Comparison of ENCODE assay signal across 10 mouse cellular contexts in the genomic region with DNA sequence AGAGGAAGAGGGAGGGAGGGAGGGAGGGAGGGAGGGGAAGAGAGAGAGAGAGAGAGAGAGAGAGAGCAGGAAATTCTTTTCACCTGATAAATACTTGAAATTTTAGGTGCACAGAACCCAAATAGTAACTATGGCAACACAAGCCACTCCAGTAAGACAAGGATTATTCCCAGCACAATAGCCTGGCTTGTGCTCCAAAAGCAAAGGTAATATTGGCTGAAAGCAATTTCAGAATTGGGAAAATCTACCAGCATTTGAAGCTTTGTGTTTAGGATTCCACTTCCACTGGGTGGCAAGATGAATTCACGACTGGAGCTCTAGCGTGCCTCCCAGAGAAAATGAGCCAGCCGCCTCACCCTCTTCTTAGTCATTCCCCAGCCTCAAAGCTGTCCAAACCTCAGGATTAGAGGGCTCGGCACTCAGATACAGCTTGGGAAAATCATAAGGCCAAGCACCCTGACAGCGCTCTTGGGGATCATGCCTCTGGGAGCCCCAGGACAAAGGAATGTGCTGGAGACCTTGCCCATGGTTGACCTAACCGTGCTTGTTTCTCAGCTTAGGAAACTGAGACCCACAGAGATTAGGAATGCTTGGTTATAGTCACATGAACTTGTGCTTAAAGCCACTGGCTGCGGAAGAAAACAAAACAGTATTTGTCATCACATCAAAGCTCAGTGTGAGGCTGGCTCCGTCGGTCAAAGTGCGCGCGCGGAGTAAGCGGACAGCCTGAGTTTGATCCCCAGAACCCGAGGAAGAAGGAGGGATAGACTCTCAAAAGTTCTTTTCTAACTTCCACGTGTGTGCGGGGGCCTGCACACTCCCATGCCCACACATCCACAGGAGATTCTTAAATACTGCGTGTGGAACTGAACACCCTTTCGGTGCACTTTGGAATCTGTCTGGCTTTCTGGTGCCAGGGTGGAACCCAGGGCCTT. TPM values are rescaled to one million over a fixed set of nuclear protein-coding genes. Genes with fewer than 3 reads are reported as not detected.
DNase-seq lines count a peak whose midpoint lies in the region; ATAC-seq and TF ChIP-seq lines count a peak whose summit lies in the region.
"Had no signal": no experiment of that assay in that cellular context is flagged by ENCODE, and none has a peak within 500 bp of the region (broad histone marks: within the 10 kb centered on the region; RNA-seq: fewer than 3 reads in every experiment).

No protein-coding gene starts in this region.

- no peak for ATAC-seq in hindbrain, embryonic 12.5 days (ENCODE audit: low FRiP score)
- no peak for ATAC-seq in midbrain, postnatal 0 days (ENCODE audit: low FRiP score)
- ATAC-seq in activated CD4-positive, CD25-positive, alpha-beta regulatory T cell, adult 4 months: no peak

- WGBS in hindbrain, embryonic 12.5 days: 36% methylated on average over 19 of the region's 19 CpGs
- WGBS in midbrain, postnatal 0 days: 24% methylated on average over 19 of the region's 19 CpGs

- no peaks in the 10 kb centered on the region for H3K36me3 ChIP-seq in hindbrain, embryonic 12.5 days
- H3K36me3 ChIP-seq in midbrain, postnatal 0 days (ENCODE audit: insufficient read depth, low read length): no peaks in the 10 kb centered on the region

- H3K4me2 ChIP-seq in hindbrain, embryonic 12.5 days (replicated peaks): peak overlapping the region; percentile 37
- peak overlapping the region; percentile 4; the same call in 1 of the 2 replicates for H3K4me2 ChIP-seq in midbrain, postnatal 0 days (ENCODE audit: low read depth, low read length, poor library complexity, severe bottlenecking)

- DNase-seq in left cerebral cortex, postnatal 14 days (ENCODE audit: low spot score in 2 of 2): peak; percentile 28 to 39
- DNase-seq in left cerebral cortex, adult 2 months (ENCODE audit: extremely low spot score in 1 of 2, low spot score in 2 of 2): no peak
- DNase-seq in embryo, embryonic 10.5 days (ENCODE audit: low spot score): peak; percentile 43
- peak; percentile 45 for DNase-seq in midbrain, postnatal 0 days (ENCODE audit: low spot score)
- no peak for DNase-seq in thymus, postnatal 36 days
- no peak for DNase-seq in kidney, adult 9 months

- no peak overlapping the region for H3K9ac ChIP-seq in hindbrain, embryonic 12.5 days
- H3K9ac ChIP-seq in midbrain, postnatal 0 days (replicated peaks; ENCODE audit: low read length, poor library complexity, severe bottlenecking): 0 out of 2 replicates have a peak overlapping the region, but pooled peaks have one; percentile 0

- H3K4me3 ChIP-seq in left cerebral cortex, adult 2 months: no peak overlapping the region
- no peak overlapping the region for H3K4me3 ChIP-seq in hindbrain, embryonic 12.5 days
- H3K4me3 ChIP-seq in midbrain, postnatal 0 days (ENCODE audit: low read depth, low read length): no peak overlapping the region

- TF ChIP-seq CTCF in left cerebral cortex, adult 2 months (IDR thresholded peaks at IDR 0.05): no peak; the same call in 1 of the 2 replicates
- 0 out of 2 replicates have a peak, but pooled peaks have one; percentile 19 for TF ChIP-seq CTCF in midbrain, postnatal 0 days (IDR thresholded peaks at IDR 0.05)

- intact Hi-C loops in left cerebral cortex, postnatal 14 days (cut with DNase I): no loop called here
- intact Hi-C loops in left cerebral cortex, adult 2 months (cut with DNase I): no loop called here

- H3K4me1 ChIP-seq in hindbrain, embryonic 12.5 days: peaks cover 57% of the 10 kb centered on the region
- H3K4me1 ChIP-seq in midbrain, postnatal 0 days (ENCODE audit: insufficient read depth, low read length): peaks cover 22% of the 10 kb centered on the region; the same call in 1 of the 2 replicates

- no peaks in the 10 kb centered on the region for H3K9me3 ChIP-seq in hindbrain, embryonic 12.5 days (replicated peaks)
- no peaks in the 10 kb centered on the region for H3K9me3 ChIP-seq in midbrain, postnatal 0 days (ENCODE audit: low read length)
- H3K9me3 ChIP-seq: megakaryocyte, embryonic 14.5 days had no signal

- no peak overlapping the region; the same call in 1 of the 2 replicates for H3K27ac ChIP-seq in left cerebral cortex, adult 2 months
- H3K27ac ChIP-seq in hindbrain, embryonic 12.5 days: peak overlapping the region; percentile 90
- peak overlapping the region; percentile 75 for H3K27ac ChIP-seq in midbrain, postnatal 0 days (ENCODE audit: low read depth, low read length)

- H3K27me3 ChIP-seq in hindbrain, embryonic 12.5 days: no peaks in the 10 kb centered on the region
- H3K27me3 ChIP-seq in midbrain, postnatal 0 days (ENCODE audit: insufficient read depth, low read length): no peaks in the 10 kb centered on the region
- H3K27me3 ChIP-seq: CH12.LX; megakaryocyte, embryonic 14.5 days had no signal

RNA-seq across cellular contexts. Expression of a gene that starts 27.0 kb away (rescaled TPM):
- 100 to 1,000 TPM; 212 to 222 TPM for total RNA-seq in left cerebral cortex, postnatal 14 days (2021)
- total RNA-seq in left cerebral cortex, adult 2 months (2021): 100 to 1,000 TPM; 232 to 236 TPM
- 44.8 and 48.9 TPM in 2 replicates for polyA plus RNA-seq in hindbrain, embryonic 12.5 days (2016; fragmentation: Nextera tagmentation; extraction: Ambion mirVana)
- total RNA-seq in midbrain, postnatal 0 days (2014; rRNA removed): 58.6 and 77.6 TPM in 2 replicates
- 20.9 and 29.8 TPM in 2 replicates for polyA plus RNA-seq in midbrain, postnatal 0 days (2015; fragmentation: Nextera tagmentation; extraction: Ambion mirVana)
- polyA plus RNA-seq in activated CD4-positive, CD25-positive, alpha-beta regulatory T cell, adult 4 months (2017; shearing (Covaris generic)): under 1 TPM; 0.29 to 0.31 TPM

Comparison
In these comparisons a context has a peak if more than half of its experiments do, and no peak if none do; other contexts are left out.
1. DNase-seq: peak in left cerebral cortex, postnatal 14 days (2 of 2), embryo, embryonic 10.5 days (single experiment) and midbrain, postnatal 0 days (single experiment); none in left cerebral cortex, adult 2 months (0 of 2), thymus, postnatal 36 days (0 of 2) and kidney, adult 9 months (single experiment).